Mouse (Mus musculus) ES-E14 (cell line): ENCODE results near the gene Med27.

Experiments
- HCFC1 ChIP-seq: IDR thresholded peaks from 2 replicates; pipeline ENCODE4 v1.6.1; 2012; ENCODE audit warnings: low read length, inconsistent platforms, borderline replicate concordance; ENCODE audit not compliant: insufficient read depth
- MAFK ChIP-seq: IDR thresholded peaks from 2 replicates; pipeline ENCODE4 v1.6.1; 2014; ENCODE audit warnings: mild to moderate bottlenecking, low read depth, low read length, inconsistent platforms; ENCODE audit not compliant: insufficient read depth
- ZC3H11A ChIP-seq: IDR thresholded peaks from 2 replicates; pipeline ENCODE4 v1.6.1; 2012; ENCODE audit warnings: low read depth, mild to moderate bottlenecking, inconsistent platforms, low read length, borderline replicate concordance

- no peak for TF ChIP-seq ZC3H11A
- TF ChIP-seq MAFK, result no peak
- TF ChIP-seq HCFC1, result no peak
These were observed 92.4 kb downstream of the Med27 start for GRCm38 (mm10) chr2:29438986-29439385.
